Mouse (Mus musculus) limb, embryonic 14.5 days (tissue): ENCODE results near the gene 6430548M08Rik. TPM values are rescaled to one million over a fixed set of nuclear protein-coding genes. Genes with fewer than 3 reads are reported as not detected.

Experiments used
- ATAC-seq: fragments of 200-750 bp; cut with Nextera tagmentation; 2 replicates; pipeline ENCODE4 v1.8.0; 2017; ENCODE audit warnings: low read depth, moderate number of reproducible peaks, moderate TSS enrichment; ENCODE audit not compliant: low FRiP score
- DNase-seq: peaks from one replicate; pipeline ENCODE4 v3.0.0-alpha.2; 2015; ENCODE audit warnings: low spot score
- H3K27ac ChIP-seq: fragments of 300-500 bp; sonication (generic); replicated peaks from 2 replicates; pipeline ENCODE4 v1.5.1; 2014; ENCODE audit warnings: low read depth, mild to moderate bottlenecking, low read length, moderate library complexity, mixed read lengths
- H3K27me3 ChIP-seq: fragments of 300-500 bp; sonication (generic); 2 replicates; pipeline ENCODE4 v1.6.1; 2014; ENCODE audit warnings: low read length, mixed read lengths; ENCODE audit not compliant: control insufficient read depth, insufficient read depth
- H3K36me3 ChIP-seq: fragments of 300-500 bp; sonication (generic); 2 replicates; pipeline ENCODE4 v1.6.1; 2014; ENCODE audit warnings: mild to moderate bottlenecking, low read length, moderate library complexity, mixed read lengths; ENCODE audit not compliant: control insufficient read depth, insufficient read depth
- H3K4me1 ChIP-seq: fragments of 300-500 bp; sonication (generic); 2 replicates; pipeline ENCODE4 v1.6.1; 2014; ENCODE audit warnings: antibody characterized with exemption, low read length, mixed read lengths; ENCODE audit not compliant: control insufficient read depth, insufficient read depth
- H3K4me2 ChIP-seq: fragments of 300-500 bp; sonication (generic); replicated peaks from 2 replicates; pipeline ENCODE4 v1.6.1; 2014; ENCODE audit warnings: low read depth, mild to moderate bottlenecking, low read length, moderate library complexity; ENCODE audit not compliant: severe bottlenecking
- H3K4me3 ChIP-seq: fragments of 300-500 bp; sonication (generic); replicated peaks from 2 replicates; pipeline ENCODE4 v1.5.1; 2014; ENCODE audit warnings: low read length
- H3K9ac ChIP-seq: fragments of 300-500 bp; sonication (generic); 2 replicates; pipeline ENCODE4 v1.6.1; 2014; ENCODE audit warnings: mild to moderate bottlenecking, low read depth, low read length, moderate library complexity; ENCODE audit not compliant: severe bottlenecking
- H3K9me3 ChIP-seq: fragments of 300-500 bp; sonication (generic); 2 replicates; pipeline ENCODE4 v1.6.1; 2016; ENCODE audit warnings: low read length; ENCODE audit not compliant: control insufficient read depth
- POLR2A ChIP-seq: fragments of 200-500 bp; IDR thresholded peaks from 2 replicates; pipeline ENCODE4 v1.8.0; 2012; ENCODE audit warnings: inconsistent platforms, mild to moderate bottlenecking, moderate library complexity, borderline replicate concordance; ENCODE audit not compliant: insufficient read depth, insufficient read length; ENCODE audit errors: extremely low read depth
- WGBS: fragments of 180-500 bp; shearing (Covaris S2); extraction: QIAGEN DNeasy Blood & Tissue Kit; methylation state at CpG from one replicate; pipeline ENCODE4 v1.1.7; 2014; 5-methylcytosine and 5-hydroxymethylcytosine counted together
- polyA plus RNA-seq, 2 experiments: library from polyadenylated mRNA; depleted of rRNA in 1 of 2; stranded (reverse) in 1 of 2; unstranded in 1 of 2; fragments of >200 nt; fragmentation: Nextera tagmentation in 1 of 2; extraction: Ambion mirVana in 1 of 2; gene quantifications; 2 replicates each; pipeline versions ENCODE4 v1.2.1 to v1.2.3; 2012 to 2014

The 6430548M08Rik gene
- polyA plus RNA-seq, 2 experiments, result 4.0 to 4.1 TPM

DNA sequence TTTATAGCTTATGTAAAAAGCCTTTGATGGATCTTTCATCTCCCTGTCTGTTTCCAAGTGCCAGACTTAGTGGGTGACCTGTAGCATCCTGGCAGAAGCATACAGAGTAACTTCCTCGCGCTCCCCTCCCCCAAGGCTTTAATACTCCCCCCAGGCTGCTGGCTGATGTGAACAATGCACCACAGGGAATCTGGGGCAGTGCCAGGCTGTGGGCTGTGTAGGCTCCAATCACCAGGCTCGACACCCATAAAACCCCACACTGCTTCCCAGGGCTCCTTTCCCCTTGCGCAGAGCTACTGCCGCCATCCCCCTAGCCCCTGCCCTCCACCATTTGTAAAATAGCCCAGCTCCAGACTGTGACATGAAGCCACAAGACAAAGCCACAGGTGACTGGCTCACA, 53.9 kb downstream of the 6430548M08Rik start:
- ATAC-seq (no peak), DNase-seq (no peak)
- Histone ChIP-seq H3K4me2 (no peak overlapping the region), H3K9me3 (no peaks in the 10 kb centered on the region), H3K9ac (no peak overlapping the region), H3K36me3 (no peaks in the 10 kb centered on the region), H3K27ac (no peak overlapping the region), H3K4me1 (peaks cover 9% of the 10 kb centered on the region), H3K4me3 (no peak overlapping the region), H3K27me3 (no peaks in the 10 kb centered on the region)
- WGBS, result 22% methylated on average over 5 of the region's 5 CpGs
- TF ChIP-seq POLR2A, result no peak

DNA sequence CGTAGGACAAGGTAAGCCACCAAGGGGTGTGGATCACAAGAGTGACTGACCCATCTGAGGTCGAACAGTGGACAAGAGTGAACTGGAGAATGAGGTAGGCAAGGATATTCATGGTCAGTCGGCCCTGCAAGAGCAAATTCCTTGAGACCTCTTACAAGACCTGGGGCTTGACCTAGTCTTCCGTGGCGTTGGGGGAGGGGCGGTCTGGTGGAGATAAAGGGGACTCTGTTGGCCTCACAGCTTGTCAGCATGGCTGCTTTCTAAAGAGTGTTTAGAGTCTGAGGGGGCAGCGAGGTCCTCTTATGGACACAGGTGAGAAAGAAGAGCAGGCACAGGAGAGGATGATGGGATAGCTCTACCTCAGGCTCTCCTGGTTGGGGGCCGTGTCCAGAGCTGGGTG, 55.2 kb downstream of the 6430548M08Rik start:
- Histone ChIP-seq H3K9ac (no peak overlapping the region), H3K27ac (no peak overlapping the region), H3K4me2 (no peak overlapping the region), H3K27me3 (no peaks in the 10 kb centered on the region), H3K9me3 (no peaks in the 10 kb centered on the region), H3K4me3 (no peak overlapping the region), H3K4me1 (peaks cover 9% of the 10 kb centered on the region), H3K36me3 (no peaks in the 10 kb centered on the region)
- TF ChIP-seq POLR2A, result no peak
- WGBS, result 64% methylated on average over 8 of the region's 8 CpGs
- ATAC-seq (no peak), DNase-seq (no peak)

DNA sequence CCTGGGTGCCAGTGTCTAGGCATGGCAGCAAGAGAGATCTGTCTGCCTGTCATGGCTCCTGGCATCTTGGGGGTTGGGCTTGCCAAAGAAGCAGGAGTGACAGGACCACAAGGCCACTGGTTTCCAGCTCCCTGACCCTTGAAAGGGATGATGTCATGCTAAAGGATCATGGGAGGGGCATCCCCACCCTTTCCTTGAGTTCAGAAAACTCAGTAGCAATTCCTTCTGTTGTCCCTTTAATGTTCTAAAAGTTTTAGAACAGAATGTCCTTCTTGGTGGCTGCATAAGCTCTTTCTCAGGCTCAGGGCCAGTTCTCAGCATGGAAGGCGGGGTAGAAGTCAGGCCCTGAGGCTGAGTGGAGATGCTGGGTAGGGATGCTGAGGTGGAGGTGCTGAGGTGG, 59.2 kb downstream of the 6430548M08Rik start:
- DNase-seq (no peak), ATAC-seq (no peak)
- Histone ChIP-seq H3K36me3 (no peaks in the 10 kb centered on the region), H3K27me3 (peaks cover 9% of the 10 kb centered on the region; the same call in 1 of the 2 replicates), H3K9ac (no peak overlapping the region), H3K4me1 (peaks cover 16% of the 10 kb centered on the region), H3K9me3 (no peaks in the 10 kb centered on the region), H3K4me3 (no peak overlapping the region), H3K27ac (no peak overlapping the region), H3K4me2 (no peak overlapping the region)
- WGBS, result 81% methylated on average over 1 of the region's 1 CpGs
- TF ChIP-seq POLR2A, result no peak

DNA sequence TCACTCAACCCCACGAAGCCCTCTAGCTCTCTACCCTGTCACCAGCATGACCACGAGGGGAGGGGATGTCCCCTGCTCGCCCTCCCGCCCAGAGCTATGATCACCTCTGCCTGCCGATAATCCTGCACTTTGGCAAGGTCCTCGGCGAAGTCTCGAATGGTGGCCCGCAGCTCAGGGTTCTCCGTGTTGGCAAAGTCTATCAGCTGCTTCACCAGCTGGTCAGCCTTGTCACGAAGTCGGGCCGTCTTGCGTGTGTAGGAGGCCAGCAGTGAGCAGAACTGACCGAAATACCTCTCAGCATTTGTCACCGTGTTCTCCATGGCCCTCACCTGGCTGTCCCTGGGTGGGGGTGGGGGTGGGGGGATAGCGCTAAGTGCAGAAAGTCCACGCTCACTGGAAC, 60.7 kb downstream of the 6430548M08Rik start:
- Histone ChIP-seq H3K9ac (no peak overlapping the region), H3K4me2 (no peak overlapping the region), H3K4me1 (peaks cover 21% of the 10 kb centered on the region), H3K27ac (no peak overlapping the region), H3K4me3 (no peak overlapping the region), H3K27me3 (peaks cover 9% of the 10 kb centered on the region; the same call in 1 of the 2 replicates), H3K36me3 (no peaks in the 10 kb centered on the region), H3K9me3 (no peaks in the 10 kb centered on the region)
- no peak for TF ChIP-seq POLR2A
- ATAC-seq (no peak), DNase-seq (no peak)
- 46% methylated on average over 18 of the region's 18 CpGs for WGBS

DNA sequence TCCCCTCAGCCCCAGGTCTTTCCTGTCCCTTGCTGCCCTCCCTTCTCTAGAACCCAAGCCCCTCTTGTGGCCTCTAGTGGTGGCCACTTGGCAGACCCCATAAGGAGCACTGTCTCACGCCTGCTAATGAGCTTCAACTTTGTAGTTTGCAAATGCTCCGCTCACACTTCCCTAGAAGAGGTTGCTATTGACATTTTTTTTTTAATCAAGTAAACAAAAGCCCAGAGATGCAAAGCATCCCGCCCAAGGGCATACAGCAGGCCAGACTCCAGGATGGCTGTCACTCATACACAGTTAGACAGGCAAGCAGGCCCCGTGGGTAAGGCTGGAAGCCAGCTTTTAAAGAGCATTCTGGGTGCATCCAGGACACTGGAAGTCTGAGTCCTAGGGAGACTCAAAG, 62.7 kb downstream of the 6430548M08Rik start:
- no peak overlapping the region for H3K27ac ChIP-seq
- peaks cover 9% of the 10 kb centered on the region; the same call in 1 of the 2 replicates for H3K27me3 ChIP-seq
- ATAC-seq (no peak), DNase-seq (no peak)
- peaks cover 26% of the 10 kb centered on the region for H3K4me1 ChIP-seq
- H3K9ac ChIP-seq, result no peak overlapping the region
- H3K9me3 ChIP-seq, result no peaks in the 10 kb centered on the region
- H3K36me3 ChIP-seq, result no peaks in the 10 kb centered on the region
- WGBS, result 23% methylated on average over 4 of the region's 4 CpGs
- no peak overlapping the region for H3K4me2 ChIP-seq
- no peak for TF ChIP-seq POLR2A
- no peak overlapping the region for H3K4me3 ChIP-seq

DNA sequence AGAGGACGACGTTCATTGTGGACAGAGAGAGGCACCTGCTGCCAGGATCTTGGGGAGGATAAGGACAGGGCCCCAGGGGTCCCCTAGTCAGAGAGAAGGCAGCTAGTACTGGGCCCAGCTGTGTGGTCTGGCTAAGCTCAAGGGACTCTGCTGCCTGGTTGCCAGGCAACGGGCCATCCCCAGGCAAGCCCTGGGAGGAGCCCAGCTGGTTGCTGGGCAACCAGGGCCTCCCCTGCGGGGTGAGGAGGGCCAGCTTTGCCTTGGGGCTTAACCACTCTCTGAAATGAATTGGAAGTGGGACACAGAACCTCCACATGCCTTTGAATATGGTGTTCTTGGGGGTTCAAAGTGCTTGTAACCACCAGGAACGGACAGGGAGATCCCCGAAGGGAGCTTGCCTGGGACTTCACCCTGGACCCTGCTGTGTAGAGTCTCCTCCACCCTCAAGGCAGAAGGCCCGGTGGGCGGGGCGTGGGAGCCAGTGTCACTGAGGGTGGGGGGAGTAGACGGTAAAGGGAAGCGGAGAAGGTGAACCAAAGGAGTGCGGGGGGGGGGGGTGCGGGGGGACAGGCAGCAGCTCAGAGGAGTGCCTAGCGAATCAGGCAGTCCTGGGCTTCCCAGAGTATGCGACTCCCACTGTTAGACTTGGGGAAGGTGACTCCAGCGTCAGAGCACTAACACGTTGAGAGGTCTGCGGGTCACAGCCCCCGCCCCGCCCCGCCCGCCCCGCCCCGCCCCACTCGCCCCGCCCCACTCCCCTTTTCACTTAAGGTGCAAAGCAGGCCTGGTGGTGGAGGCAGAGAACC, 63.6 kb downstream of the 6430548M08Rik start, which contains the start of gene Fam92b:
Fam92b (minus strand) TSS at position 149 of the 806 bp plus-strand sequence.
- peak within 1 kb of the TSS; percentile 28 for H3K4me2 ChIP-seq
- H3K9me3 ChIP-seq, result no peaks in the 10 kb centered on the region
- DNase-seq (peak; percentile 80), ATAC-seq (peak; percentile 76)
- no peaks in the 10 kb centered on the region for H3K36me3 ChIP-seq
- no peak within 1 kb of the TSS for H3K4me3 ChIP-seq
- H3K27me3 ChIP-seq, result peaks cover 9% of the 10 kb centered on the region; the same call in 1 of the 2 replicates
- no peak for TF ChIP-seq POLR2A
- 2% methylated on average over 21 of the region's 26 CpGs for WGBS
- peak within 1 kb of the TSS; percentile 1; the same call in 1 of the 2 replicates for H3K9ac ChIP-seq
- H3K27ac ChIP-seq, result no peak within 1 kb of the TSS
- H3K4me1 ChIP-seq, result peaks cover 26% of the 10 kb centered on the region
